Mouse (Mus musculus) CH12.LX (cell line): ENCODE data around the gene Olfr1346. TPM values are rescaled to one million over a fixed set of nuclear protein-coding genes. Genes with fewer than 3 reads are reported as not detected.

ENCODE experiments used
- polyA plus RNA-seq: library from polyadenylated mRNA; unstranded; fragments of >175 nt; gene quantifications from 2 replicates; pipeline ENCODE4 v1.2.1, GENCODE M21; 2012; ENCODE audit warnings: low read depth; ENCODE audit not compliant: insufficient read length
- total RNA-seq, 2 experiments: library from RNA; depleted of rRNA; stranded (reverse); fragments of 300-350 nt in 1 of 2; fragments of >200 nt in 1 of 2; gene quantifications; 2 replicates each; pipeline ENCODE4 v1.2.3; 2012 to 2014

Gene Olfr1346
- total and polyA plus RNA-seq, 3 experiments = not detected

Other genes starting within 250 kb of the Olfr1346 start
- not detected in 2 replicates for gene Zscan5b, start 244.8 kb upstream of the Olfr1346 start, total RNA-seq (2012; rRNA removed)
- not detected in 2 replicates for gene Zscan5b, start 244.8 kb upstream of the Olfr1346 start, total RNA-seq (2014; rRNA removed)
- gene Zscan5b, start 244.8 kb upstream of the Olfr1346 start, polyA plus RNA-seq = not detected in 2 replicates
- not detected in 2 replicates for gene Epp13, start 214.4 kb upstream of the Olfr1346 start, total RNA-seq (2012; rRNA removed)
- not detected in 2 replicates for gene Epp13, start 214.4 kb upstream of the Olfr1346 start, total RNA-seq (2014; rRNA removed)
- not detected in 2 replicates for gene Epp13, start 214.4 kb upstream of the Olfr1346 start, polyA plus RNA-seq
- 0.50 and 0.51 TPM in 2 replicates for gene Zfp667, start 180.5 kb upstream of the Olfr1346 start, total RNA-seq (2012; rRNA removed)
- gene Zfp667, start 180.5 kb upstream of the Olfr1346 start, total RNA-seq (2014; rRNA removed) = 0.46 and 0.58 TPM in 2 replicates
- 0.56 and 0.87 TPM in 2 replicates for gene Zfp667, start 180.5 kb upstream of the Olfr1346 start, polyA plus RNA-seq
- gene Zfp583, start 135.8 kb upstream of the Olfr1346 start, total RNA-seq (2012; rRNA removed) = not detected in 2 replicates
- not detected in 2 replicates for gene Zfp583, start 135.8 kb upstream of the Olfr1346 start, total RNA-seq (2014; rRNA removed)
- gene Zfp583, start 135.8 kb upstream of the Olfr1346 start, polyA plus RNA-seq = not detected in 2 replicates
- not detected in 2 replicates for gene Gm3854, start 123.3 kb upstream of the Olfr1346 start, total RNA-seq (2012; rRNA removed)
- not detected in 2 replicates for gene Gm3854, start 123.3 kb upstream of the Olfr1346 start, total RNA-seq (2014; rRNA removed)
- not detected in 2 replicates for gene Gm3854, start 123.3 kb upstream of the Olfr1346 start, polyA plus RNA-seq
- gene Zfp78, start 103.8 kb upstream of the Olfr1346 start, total RNA-seq (2012; rRNA removed) = not detected in 2 replicates
- not detected in 2 replicates for gene Zfp78, start 103.8 kb upstream of the Olfr1346 start, total RNA-seq (2014; rRNA removed)
- not detected in 2 replicates for gene Zfp78, start 103.8 kb upstream of the Olfr1346 start, polyA plus RNA-seq
- 0.88 and 1.1 TPM in 2 replicates for gene Zfp28, start 83.8 kb upstream of the Olfr1346 start, total RNA-seq (2012; rRNA removed)
- 0.82 and 2.5 TPM in 2 replicates for gene Zfp28, start 83.8 kb upstream of the Olfr1346 start, total RNA-seq (2014; rRNA removed)
- 1.2 TPM in 2 replicates for gene Zfp28, start 83.8 kb upstream of the Olfr1346 start, polyA plus RNA-seq
- gene Smim17, start 68.4 kb upstream of the Olfr1346 start, total RNA-seq (2012; rRNA removed) = not detected in 2 replicates
- not detected in 2 replicates for gene Smim17, start 68.4 kb upstream of the Olfr1346 start, total RNA-seq (2014; rRNA removed)
- not detected in 2 replicates for gene Smim17, start 68.4 kb upstream of the Olfr1346 start, polyA plus RNA-seq
- not detected in 2 replicates for gene Gm20715, start 56.8 kb upstream of the Olfr1346 start, total RNA-seq (2012; rRNA removed)
- gene Gm20715, start 56.8 kb upstream of the Olfr1346 start, total RNA-seq (2014; rRNA removed) = not detected in 2 replicates
- gene Gm20715, start 56.8 kb upstream of the Olfr1346 start, polyA plus RNA-seq = not detected in 2 replicates
- not detected in 2 replicates for gene Olfr1344, start 28.4 kb upstream of the Olfr1346 start, total RNA-seq (2012; rRNA removed)
- gene Olfr1344, start 28.4 kb upstream of the Olfr1346 start, total RNA-seq (2014; rRNA removed) = not detected in 2 replicates
- gene Olfr1344, start 28.4 kb upstream of the Olfr1346 start, polyA plus RNA-seq = not detected in 2 replicates
- not detected in 2 replicates for gene Olfr1336, start 10.9 kb upstream of the Olfr1346 start, total RNA-seq (2012; rRNA removed)
- not detected in 2 replicates for gene Olfr1336, start 10.9 kb upstream of the Olfr1346 start, total RNA-seq (2014; rRNA removed)
- not detected in 2 replicates for gene Olfr1336, start 10.9 kb upstream of the Olfr1346 start, polyA plus RNA-seq
- gene Olfr5, start 19.8 kb downstream of the Olfr1346 start, total RNA-seq (2012; rRNA removed) = not detected in 2 replicates
- not detected in 2 replicates for gene Olfr5, start 19.8 kb downstream of the Olfr1346 start, total RNA-seq (2014; rRNA removed)
- not detected in 2 replicates for gene Olfr5, start 19.8 kb downstream of the Olfr1346 start, polyA plus RNA-seq
- not detected in 2 replicates for gene Olfr1347, start 32.7 kb downstream of the Olfr1346 start, total RNA-seq (2012; rRNA removed)
- not detected in 2 replicates for gene Olfr1347, start 32.7 kb downstream of the Olfr1346 start, total RNA-seq (2014; rRNA removed)
- not detected in 2 replicates for gene Olfr1347, start 32.7 kb downstream of the Olfr1346 start, polyA plus RNA-seq
- gene Olfr1348, start 41.6 kb downstream of the Olfr1346 start, total RNA-seq (2012; rRNA removed) = not detected in 2 replicates
- gene Olfr1348, start 41.6 kb downstream of the Olfr1346 start, total RNA-seq (2014; rRNA removed) = not detected in 2 replicates
- gene Olfr1348, start 41.6 kb downstream of the Olfr1346 start, polyA plus RNA-seq = not detected in 2 replicates
- gene Olfr1349, start 55.8 kb downstream of the Olfr1346 start, total RNA-seq (2012; rRNA removed) = not detected in 2 replicates
- gene Olfr1349, start 55.8 kb downstream of the Olfr1346 start, total RNA-seq (2014; rRNA removed) = not detected in 2 replicates
- gene Olfr1349, start 55.8 kb downstream of the Olfr1346 start, polyA plus RNA-seq = not detected in 2 replicates
- gene Olfr1350, start 97.7 kb downstream of the Olfr1346 start, total RNA-seq (2012; rRNA removed) = not detected in 2 replicates
- not detected in 2 replicates for gene Olfr1350, start 97.7 kb downstream of the Olfr1346 start, total RNA-seq (2014; rRNA removed)
- gene Olfr1350, start 97.7 kb downstream of the Olfr1346 start, polyA plus RNA-seq = not detected in 2 replicates
- not detected in 2 replicates for gene Zim1, start 229.3 kb downstream of the Olfr1346 start, total RNA-seq (2012; rRNA removed)
- not detected in 2 replicates for gene Zim1, start 229.3 kb downstream of the Olfr1346 start, total RNA-seq (2014; rRNA removed)
- not detected in 2 replicates for gene Zim1, start 229.3 kb downstream of the Olfr1346 start, polyA plus RNA-seq